Mouse (Mus musculus) embryonic facial prominence, embryonic 15.5 days (tissue): ENCODE measurements around the gene Omp. TPM values are rescaled to one million over a fixed set of nuclear protein-coding genes. Genes with fewer than 3 reads are reported as not detected.

Experiments
- ATAC-seq: fragments of 200-750 bp; cut with Nextera tagmentation; 2 replicates; pipeline ENCODE4 v1.8.0; 2017; ENCODE audit warnings: low read depth, moderate TSS enrichment; ENCODE audit not compliant: insufficient number of reproducible peaks, low FRiP score, low TSS enrichment
- H3K27ac ChIP-seq: fragments of 300-500 bp; sonication (generic); replicated peaks from 2 replicates; pipeline ENCODE4 v1.5.1; 2015; ENCODE audit warnings: mild to moderate bottlenecking, inconsistent platforms
- H3K27me3 ChIP-seq: fragments of 300-500 bp; sonication (generic); 2 replicates; pipeline ENCODE4 v1.6.1; 2015; ENCODE audit warnings: inconsistent platforms
- H3K36me3 ChIP-seq: fragments of 300-500 bp; sonication (generic); 2 replicates; pipeline ENCODE4 v1.6.1; 2015; ENCODE audit warnings: mild to moderate bottlenecking, inconsistent platforms
- H3K4me1 ChIP-seq: fragments of 300-500 bp; sonication (generic); 2 replicates; pipeline ENCODE4 v1.6.1; 2015; ENCODE audit warnings: inconsistent platforms
- H3K4me2 ChIP-seq: fragments of 300-500 bp; sonication (generic); replicated peaks from 2 replicates; pipeline ENCODE4 v1.6.1; 2015; ENCODE audit warnings: mild to moderate bottlenecking, inconsistent platforms
- H3K4me3 ChIP-seq: fragments of 300-500 bp; sonication (generic); replicated peaks from 2 replicates; pipeline ENCODE4 v1.5.1; 2015; ENCODE audit warnings: mild to moderate bottlenecking, inconsistent platforms
- H3K9ac ChIP-seq: fragments of 300-500 bp; sonication (generic); 2 replicates; pipeline ENCODE4 v1.6.1; 2015; ENCODE audit warnings: inconsistent platforms
- H3K9me3 ChIP-seq: fragments of 300-500 bp; sonication (generic); replicated peaks from 2 replicates; pipeline ENCODE4 v1.6.1; 2016; ENCODE audit warnings: inconsistent platforms
- WGBS: fragments of 180-500 bp; shearing (Covaris S2); methylation state at CpG from one replicate; pipeline ENCODE4 v1.1.7; 2015; 5-methylcytosine and 5-hydroxymethylcytosine counted together
- polyA plus RNA-seq: library from polyadenylated mRNA; unstranded; fragments of >200 nt; fragmentation: Nextera tagmentation; extraction: Ambion mirVana; gene quantifications from 2 replicates; pipeline ENCODE4 v1.2.1, GENCODE M21; 2015

Gene Omp
- polyA plus RNA-seq, 1 experiment from 2014 or later: 10.7 TPM

GRCm38 (mm10) chr7:98153345-98153744 is 8.0 kb upstream of the Omp start:
- Histone ChIP-seq H3K4me2 (no peak overlapping the region), H3K9ac (no peak overlapping the region), H3K4me1 (peaks cover 32% of the 10 kb centered on the region), H3K27me3 (no peaks in the 10 kb centered on the region), H3K9me3 (no peaks in the 10 kb centered on the region), H3K36me3 (no peaks in the 10 kb centered on the region), H3K27ac (no peak overlapping the region), H3K4me3 (no peak overlapping the region)
- ATAC-seq: no peak
- 33% methylated on average over 3 of the region's 3 CpGs for WGBS

- Histone ChIP-seq H3K9me3 (no peaks in the 10 kb centered on the region), H3K4me2 (no peak overlapping the region), H3K27ac (no peak overlapping the region), H3K9ac (no peak overlapping the region), H3K36me3 (no peaks in the 10 kb centered on the region), H3K27me3 (no peaks in the 10 kb centered on the region), H3K4me1 (peaks cover 23% of the 10 kb centered on the region), H3K4me3 (no peak overlapping the region)
- ATAC-seq: no peak; the same call in 1 of the 2 replicates
- 33% methylated on average over 8 of the region's 8 CpGs for WGBS
Measured at GRCm38 (mm10) chr7:98152400-98152799, 7.1 kb upstream of the Omp start.

- no peaks in the 10 kb centered on the region for H3K36me3 ChIP-seq
- H3K4me2 ChIP-seq: no peak overlapping the region
- no peak overlapping the region for H3K4me3 ChIP-seq
- H3K9ac ChIP-seq: no peak overlapping the region
- no peak overlapping the region for H3K27ac ChIP-seq
- peaks cover 22% of the 10 kb centered on the region for H3K4me1 ChIP-seq
- H3K27me3 ChIP-seq: no peaks in the 10 kb centered on the region
- no peak for ATAC-seq
- H3K9me3 ChIP-seq: no peaks in the 10 kb centered on the region
- 55% methylated on average over 5 of the region's 5 CpGs for WGBS
Measured at GRCm38 (mm10) chr7:98150525-98150924, 5.2 kb upstream of the Omp start.

GRCm38 (mm10) chr7:98149802-98150201 is 4.5 kb upstream of the Omp start:
- Histone ChIP-seq H3K4me2 (no peak overlapping the region), H3K4me3 (no peak overlapping the region), H3K9me3 (no peaks in the 10 kb centered on the region), H3K4me1 (peaks cover 19% of the 10 kb centered on the region), H3K27ac (no peak overlapping the region), H3K36me3 (no peaks in the 10 kb centered on the region), H3K9ac (no peak overlapping the region), H3K27me3 (no peaks in the 10 kb centered on the region)
- WGBS: 37% methylated on average over 3 of the region's 3 CpGs
- ATAC-seq: peak; percentile 20; the same call in 1 of the 2 replicates

- WGBS: 65% methylated on average over 10 of the region's 10 CpGs
- Histone ChIP-seq H3K27me3 (no peaks in the 10 kb centered on the region), H3K9me3 (no peaks in the 10 kb centered on the region), H3K4me1 (peaks cover 19% of the 10 kb centered on the region), H3K4me3 (no peak overlapping the region), H3K4me2 (no peak overlapping the region), H3K36me3 (no peaks in the 10 kb centered on the region), H3K9ac (no peak overlapping the region), H3K27ac (no peak overlapping the region)
- no peak for ATAC-seq
Measured at GRCm38 (mm10) chr7:98148721-98149407, 3.6 kb upstream of the Omp start.

- peaks cover 16% of the 10 kb centered on the region for H3K4me1 ChIP-seq
- H3K9me3 ChIP-seq: no peaks in the 10 kb centered on the region
- no peak overlapping the region for H3K9ac ChIP-seq
- no peak for ATAC-seq
- H3K27ac ChIP-seq: no peak overlapping the region
- no peak overlapping the region for H3K4me2 ChIP-seq
- H3K36me3 ChIP-seq: no peaks in the 10 kb centered on the region
- no peaks in the 10 kb centered on the region for H3K27me3 ChIP-seq
- H3K4me3 ChIP-seq: no peak overlapping the region
- 71% methylated on average over 8 of the region's 8 CpGs for WGBS
Measured at GRCm38 (mm10) chr7:98147766-98148165, 2.5 kb upstream of the Omp start.

- no peaks in the 10 kb centered on the region for H3K27me3 ChIP-seq
- no peak overlapping the region for H3K4me2 ChIP-seq
- no peak for ATAC-seq
- H3K36me3 ChIP-seq: no peaks in the 10 kb centered on the region
- H3K4me1 ChIP-seq: peaks cover 5% of the 10 kb centered on the region; the same call in 1 of the 2 replicates
- WGBS: 68% methylated on average over 8 of the region's 8 CpGs
- no peak overlapping the region for H3K9ac ChIP-seq
- no peak overlapping the region for H3K27ac ChIP-seq
- no peak overlapping the region for H3K4me3 ChIP-seq
- H3K9me3 ChIP-seq: no peaks in the 10 kb centered on the region
Measured at GRCm38 (mm10) chr7:98146447-98146845, 1.1 kb upstream of the Omp start.

- Histone ChIP-seq H3K4me2 (no peak overlapping the region), H3K4me1 (0 out of 2 replicates have a peak, but pooled peaks cover 4% of the 10 kb centered on the region), H3K4me3 (no peak overlapping the region), H3K36me3 (no peaks in the 10 kb centered on the region), H3K9ac (no peak overlapping the region), H3K9me3 (no peaks in the 10 kb centered on the region), H3K27ac (no peak overlapping the region), H3K27me3 (no peaks in the 10 kb centered on the region)
- 55% methylated on average over 11 of the region's 12 CpGs for WGBS
- ATAC-seq: no peak
Measured at GRCm38 (mm10) chr7:98145842-98146446, 642 bp upstream of the Omp start.

GRCm38 (mm10) chr7:98142648-98143047 is 2.7 kb downstream of the Omp start:
- WGBS: 53% methylated on average over 3 of the region's 3 CpGs
- 0 out of 2 replicates have a peak, but pooled peaks cover 7% of the 10 kb centered on the region for H3K4me1 ChIP-seq
- no peaks in the 10 kb centered on the region for H3K9me3 ChIP-seq
- no peak overlapping the region for H3K4me3 ChIP-seq
- no peak overlapping the region for H3K27ac ChIP-seq
- ATAC-seq: no peak
- no peak overlapping the region for H3K4me2 ChIP-seq
- no peak overlapping the region for H3K9ac ChIP-seq
- H3K36me3 ChIP-seq: no peaks in the 10 kb centered on the region
- H3K27me3 ChIP-seq: no peaks in the 10 kb centered on the region

- no peaks in the 10 kb centered on the region for H3K27me3 ChIP-seq
- no peaks in the 10 kb centered on the region for H3K36me3 ChIP-seq
- WGBS: 57% methylated on average over 8 of the region's 8 CpGs
- no peaks in the 10 kb centered on the region for H3K9me3 ChIP-seq
- ATAC-seq: no peak
- H3K4me3 ChIP-seq: no peak overlapping the region
- no peak overlapping the region for H3K4me2 ChIP-seq
- no peak overlapping the region for H3K9ac ChIP-seq
- H3K27ac ChIP-seq: no peak overlapping the region
- H3K4me1 ChIP-seq: 0 out of 2 replicates have a peak, but pooled peaks cover 7% of the 10 kb centered on the region
Measured at GRCm38 (mm10) chr7:98142247-98142646, 3.1 kb downstream of the Omp start.

- Histone ChIP-seq H3K27ac (no peak overlapping the region), H3K9me3 (no peaks in the 10 kb centered on the region), H3K27me3 (no peaks in the 10 kb centered on the region), H3K4me2 (no peak overlapping the region), H3K9ac (no peak overlapping the region), H3K4me1 (0 out of 2 replicates have a peak, but pooled peaks cover 7% of the 10 kb centered on the region), H3K36me3 (no peaks in the 10 kb centered on the region), H3K4me3 (no peak overlapping the region)
- no peak for ATAC-seq
- 50% methylated on average over 3 of the region's 3 CpGs for WGBS
Measured at GRCm38 (mm10) chr7:98141206-98141605, 4.1 kb downstream of the Omp start.

- WGBS: 43% methylated on average over 2 of the region's 2 CpGs
- 0 out of 2 replicates have a peak, but pooled peaks cover 3% of the 10 kb centered on the region for H3K4me1 ChIP-seq
- no peak overlapping the region for H3K4me2 ChIP-seq
- no peak overlapping the region for H3K4me3 ChIP-seq
- H3K36me3 ChIP-seq: no peaks in the 10 kb centered on the region
- H3K27me3 ChIP-seq: no peaks in the 10 kb centered on the region
- H3K9ac ChIP-seq: no peak overlapping the region
- H3K9me3 ChIP-seq: no peaks in the 10 kb centered on the region
- no peak for ATAC-seq
- H3K27ac ChIP-seq: no peak overlapping the region
Measured at GRCm38 (mm10) chr7:98140597-98140996, 4.7 kb downstream of the Omp start.
